Mouse (Mus musculus) lung, adult 10 weeks (tissue): Measurements from ENCODE around the gene Phf21a. TPM values are rescaled to one million over a fixed set of nuclear protein-coding genes. Genes with fewer than 3 reads are reported as not detected.

Experiments
- polyA plus RNA-seq: library from polyadenylated mRNA; stranded (reverse); fragments of 350-450 nt; fragmentation: Illumina TruSeq; extraction: RNeasy Lipid Tissue Mini Kit (QIAGEN cat#74804); gene quantifications from one replicate; pipeline ENCODE4 v1.2.3, GENCODE M21; 2014; ENCODE audit warnings: low read depth, low replicate concordance; ENCODE audit not compliant: insufficient read depth

Gene Phf21a
- 9.7 TPM for polyA plus RNA-seq

GRCm38 (mm10) chr2:92092817-92093216, at the start of gene Phf21a:
Gene Phf21a (plus strand): TSS chr2:92093117.

GRCm38 (mm10) chr2:92374514-92374913, 281.6 kb downstream of the Phf21a start, which contains the start of the genes Pex16 and Large2:
Gene Pex16 (plus strand): TSS chr2:92374676.
Gene Large2 (minus strand): TSS chr2:92374869.

GRCm38 (mm10) chr2:92381901-92382588, 289.1 kb downstream of the Phf21a start, which contains the start of gene 1700029I15Rik:
Gene 1700029I15Rik (plus strand): TSS chr2:92382538.

GRCm38 (mm10) chr2:92401091-92401561, 308.2 kb downstream of the Phf21a start, which contains the start of gene Mapk8ip1:
Gene Mapk8ip1 (minus strand): TSS chr2:92401263.

Other genes starting within 250 kb of the Phf21a start
- not detected for gene Chrm4, start 165.9 kb upstream of the Phf21a start, polyA plus RNA-seq
- 20.2 TPM for gene Mdk, start 160.8 kb upstream of the Phf21a start, polyA plus RNA-seq
- not detected for gene Gm9821, start 147.4 kb upstream of the Phf21a start, polyA plus RNA-seq
- gene Dgkz, start 117.3 kb upstream of the Phf21a start, polyA plus RNA-seq = 67.6 TPM
- 10.9 TPM for gene Creb3l1, start 68.6 kb upstream of the Phf21a start, polyA plus RNA-seq